Mouse (Mus musculus) lung, postnatal 10 days (tissue): ENCODE results near the gene 1600014C10Rik.

ENCODE experiments used
- DNase-seq: peaks from one replicate; pipeline ENCODE4 v3.0.0; 2021

Gene 1600014C10Rik

DNA sequence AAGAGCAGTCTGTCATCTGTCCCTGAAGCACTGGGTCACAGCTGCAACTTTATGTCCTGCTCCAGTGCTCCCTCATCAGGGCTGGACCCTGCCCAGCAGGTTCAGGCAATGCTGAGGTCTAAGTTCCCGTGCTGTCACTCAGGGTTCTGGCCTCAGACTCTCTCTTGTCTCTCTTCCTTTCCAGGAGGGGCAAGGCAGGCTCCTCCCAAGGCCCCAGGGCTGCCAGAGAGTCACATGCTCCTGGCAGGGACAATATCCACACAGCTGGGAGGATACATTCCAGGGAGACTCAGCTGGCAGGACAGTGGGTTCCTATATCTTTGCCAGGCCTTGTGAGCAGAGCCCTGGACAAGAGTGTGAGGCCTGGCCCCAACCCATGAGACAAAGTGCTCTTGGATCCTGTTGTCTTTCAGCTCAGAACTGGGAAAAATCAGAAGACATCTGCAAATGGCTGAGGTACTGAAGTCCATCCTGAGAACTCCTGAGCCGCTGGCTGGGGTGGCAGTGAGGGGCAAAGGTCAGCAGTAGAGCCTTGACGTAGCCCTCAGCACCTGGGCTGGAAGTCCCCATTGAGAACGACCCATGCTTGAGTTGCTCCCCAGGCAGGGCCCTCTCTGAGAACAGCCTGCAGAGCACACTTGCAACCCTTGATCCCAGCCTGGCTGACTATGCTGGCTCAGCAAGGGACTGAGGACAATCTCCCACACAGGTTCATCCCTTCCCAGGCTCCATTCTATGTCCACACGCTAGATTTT lies 34.6 kb downstream of the 1600014C10Rik start:
- peak; percentile 95 for DNase-seq

- DNase-seq, result peak; percentile 9
Observed at GRCm38 (mm10) chr7:38218631-38219367, 35.8 kb downstream of the 1600014C10Rik start.

DNA sequence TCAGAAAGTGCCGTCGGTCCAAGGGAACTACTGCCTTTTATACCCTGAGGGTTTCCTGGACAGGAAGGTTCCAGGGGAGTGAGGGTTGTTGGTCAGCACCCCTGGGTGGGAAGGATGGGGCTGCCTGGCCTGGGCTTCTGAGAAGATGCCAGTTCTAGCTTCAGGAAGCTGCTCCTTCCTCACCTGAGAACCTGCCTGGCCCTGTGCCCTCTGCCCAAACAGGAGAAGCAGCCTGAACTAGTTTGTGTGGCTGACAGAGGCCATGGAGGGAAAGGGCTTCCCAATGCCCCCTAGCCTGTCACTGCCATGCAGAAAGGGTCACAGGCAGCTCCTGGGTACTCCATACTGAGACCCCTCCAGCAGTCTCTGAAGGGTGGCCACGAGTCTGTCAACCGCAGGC lies 36.5 kb downstream of the 1600014C10Rik start:
- no peak for DNase-seq

GRCm38 (mm10) chr7:38220866-38221265 lies 37.8 kb downstream of the 1600014C10Rik start:
- DNase-seq, result no peak

- no peak for DNase-seq
Observed at GRCm38 (mm10) chr7:38224577-38225369, 41.8 kb downstream of the 1600014C10Rik start.

GRCm38 (mm10) chr7:38226226-38226625 lies 43.2 kb downstream of the 1600014C10Rik start:
- DNase-seq, result no peak

DNA sequence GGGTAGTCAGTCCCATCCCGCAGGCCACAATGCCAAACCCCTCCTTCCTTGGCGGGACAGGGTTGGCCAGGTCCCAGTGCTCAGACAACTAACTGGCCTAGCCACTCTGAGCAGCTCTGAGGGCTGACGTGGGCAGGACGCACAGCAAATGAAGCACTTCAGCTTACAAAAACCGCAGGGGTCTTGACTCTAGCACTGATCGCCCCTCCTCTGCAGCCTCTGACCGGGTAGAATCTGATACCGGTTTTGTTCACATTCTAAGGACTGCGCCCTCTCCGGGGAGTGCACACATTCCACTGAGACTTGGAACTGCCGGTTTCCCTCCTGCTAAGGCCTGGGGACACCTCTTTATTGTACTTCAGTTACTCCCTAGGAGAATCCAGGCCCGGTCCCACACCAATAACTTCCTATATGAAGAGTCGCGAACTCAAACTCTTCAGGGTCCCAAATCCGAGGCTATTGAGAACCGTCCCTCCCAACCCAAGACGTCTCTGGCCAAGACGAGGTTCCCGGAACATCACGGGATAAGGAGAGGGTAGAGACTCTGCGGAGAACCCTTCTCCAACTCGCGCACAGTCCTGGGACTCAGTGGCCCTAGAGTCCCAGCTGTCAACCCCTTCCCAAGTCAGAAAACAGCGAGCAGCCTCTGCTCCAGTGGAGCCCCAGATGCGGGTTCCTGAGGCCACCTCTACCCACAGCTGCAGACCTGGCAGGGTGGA lies 44.3 kb downstream of the 1600014C10Rik start:
- peak; percentile 92 for DNase-seq

DNA sequence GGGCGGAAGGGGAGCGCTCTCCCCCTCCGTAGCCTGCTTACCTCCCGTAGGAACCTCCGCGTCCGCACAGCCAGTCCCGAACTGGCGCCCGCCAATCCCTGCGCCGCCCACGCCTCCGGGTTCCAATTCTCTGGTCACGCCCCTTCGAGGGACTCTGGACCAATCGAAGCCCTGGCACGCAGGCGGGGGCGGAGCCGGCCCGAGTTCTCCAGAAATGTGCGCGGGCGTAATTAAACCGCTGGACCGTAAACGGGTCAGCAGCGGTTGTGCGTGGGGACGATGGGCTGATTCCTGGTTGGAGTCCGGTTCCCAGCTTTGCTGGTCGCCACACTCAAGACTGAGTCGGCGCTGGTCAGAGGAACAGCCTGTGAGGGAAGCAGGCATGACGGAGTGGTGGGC lies 44.9 kb downstream of the 1600014C10Rik start, which contains the start of gene Plekhf1:
TSS of gene Plekhf1 (minus strand) at position 117 of the 399 bp plus-strand sequence.
- DNase-seq, result peak; percentile 96

GRCm38 (mm10) chr7:38228329-38228728 lies 45.3 kb downstream of the 1600014C10Rik start:
- no peak for DNase-seq

GRCm38 (mm10) chr7:38230285-38230684 lies 47.3 kb downstream of the 1600014C10Rik start:
- peak; percentile 60 for DNase-seq

DNA sequence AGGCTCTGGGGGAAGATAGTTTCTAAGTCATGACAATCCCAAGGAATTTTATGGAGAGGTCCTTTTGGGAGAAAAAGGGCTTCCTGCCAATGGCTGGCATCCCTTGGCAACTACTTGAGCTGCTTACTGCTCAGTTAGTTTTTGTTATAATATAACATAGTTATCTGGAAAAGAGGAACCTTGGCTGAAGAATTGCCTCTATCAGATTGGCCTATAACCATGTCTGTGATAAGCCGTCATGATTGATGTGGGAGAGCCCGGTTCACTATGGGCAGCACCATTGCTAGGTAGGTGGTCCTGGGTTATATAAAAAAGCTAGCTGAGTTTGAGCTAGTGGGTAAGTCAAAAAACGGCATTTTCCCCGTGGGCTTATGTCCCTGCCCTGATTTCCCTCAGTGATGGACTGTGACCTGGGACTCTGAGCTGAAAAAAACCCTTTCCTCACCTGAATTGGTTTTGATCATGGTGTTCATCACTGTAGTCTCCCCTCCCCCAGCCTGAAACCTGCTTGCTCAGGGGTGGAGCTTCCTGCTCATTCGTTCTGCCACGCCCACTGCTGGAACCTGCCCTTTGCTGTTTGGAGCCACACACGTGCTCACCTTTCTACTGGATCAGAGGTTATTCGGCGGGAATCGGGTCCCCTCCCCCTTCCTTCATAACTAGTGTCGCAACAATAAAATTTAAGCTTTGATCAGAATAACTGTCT lies 53.5 kb downstream of the 1600014C10Rik start:
- DNase-seq, result no peak

DNA sequence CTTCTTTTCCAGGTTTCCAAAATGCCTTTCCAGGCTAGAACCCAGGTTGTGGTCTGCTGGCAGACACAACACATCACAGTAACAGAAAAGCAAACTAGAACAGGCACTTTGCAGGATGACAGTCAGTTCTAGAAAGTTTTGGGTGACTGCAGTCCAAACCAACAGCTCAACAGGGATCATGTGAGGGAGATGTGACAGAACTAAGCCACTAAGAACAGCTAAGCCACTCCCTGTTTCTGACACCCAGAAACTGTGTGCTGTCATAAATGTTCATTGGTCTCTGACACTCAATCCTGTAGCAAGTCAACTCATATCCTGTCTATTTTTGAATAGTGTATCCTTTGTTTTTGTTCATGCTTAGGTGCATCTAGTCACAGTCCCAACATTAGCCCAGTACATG lies 54.1 kb downstream of the 1600014C10Rik start:
- DNase-seq, result no peak

- DNase-seq, result no peak
Observed at GRCm38 (mm10) chr7:38242417-38242816, 59.4 kb downstream of the 1600014C10Rik start.
